Mouse (Mus musculus) liver, adult 2 months (tissue): Measurements from ENCODE around the gene Abcf1.

Source experiments
- CTCF ChIP-seq: fragments of 200-500 bp; IDR thresholded peaks from 2 replicates; pipeline ENCODE4 v1.5.1; 2011; ENCODE audit warnings: low read depth, low read length, control low read depth
- POLR2A ChIP-seq: fragments of 200-500 bp; IDR thresholded peaks from 2 replicates; pipeline ENCODE4 v1.6.1; 2011; ENCODE audit warnings: low read length, control low read depth; ENCODE audit not compliant: insufficient read depth; ENCODE audit errors: extremely low read depth

DNA sequence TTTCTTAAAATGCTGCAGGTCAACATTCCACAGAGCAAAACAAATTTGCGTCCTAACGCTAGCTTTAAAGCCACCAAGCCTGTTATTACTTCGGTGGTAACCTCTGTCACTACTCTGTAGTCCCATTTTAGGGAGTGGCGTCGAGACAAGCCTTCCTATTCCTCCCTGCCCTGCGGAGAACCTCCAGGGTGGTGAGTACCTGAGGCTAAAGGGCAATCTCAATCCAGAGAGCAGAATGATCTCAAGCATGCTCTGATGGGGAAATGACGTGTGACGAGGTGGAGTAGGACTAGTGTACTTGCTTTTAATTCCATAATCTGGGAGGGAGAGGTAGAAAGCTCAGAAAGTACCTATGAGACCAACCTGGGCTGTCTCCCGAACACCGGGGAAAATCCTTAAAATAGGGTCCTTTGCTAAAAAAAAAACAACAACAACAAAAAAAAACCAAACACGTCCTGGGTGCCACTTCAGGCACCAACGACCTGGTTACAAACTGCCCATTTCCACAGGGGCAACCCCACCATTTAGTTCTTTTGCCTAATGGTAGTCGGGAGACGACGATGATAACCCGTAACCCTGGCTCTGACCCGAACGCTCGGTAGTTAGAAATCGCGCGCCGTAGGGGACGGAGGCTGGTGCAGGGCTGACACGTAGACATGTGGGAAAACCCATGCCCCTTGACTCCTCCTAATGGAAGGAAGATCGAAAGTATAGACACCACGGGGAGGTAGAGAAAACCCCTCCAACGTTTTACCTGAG lies 53.8 kb downstream of the Abcf1 start:
- TF ChIP-seq POLR2A = no peak
- TF ChIP-seq CTCF = no peak
